Mouse (Mus musculus) cortical plate, adult 2 months (tissue): ENCODE measurements at regions not wholly inside any gene's neighbourhood (a gene's known extent, or its start where the extent isn't known, plus 50 kb on each side); places are given as distances from the start of the nearest gene placed in this dataset.

Source experiments
- CTCF ChIP-seq: fragments of 200-500 bp; IDR thresholded peaks from 2 replicates; pipeline ENCODE4 v1.5.1; 2011; ENCODE audit warnings: mild to moderate bottlenecking, control low read depth, low read length; ENCODE audit not compliant: insufficient read depth; ENCODE audit errors: extremely low read depth
- POLR2A ChIP-seq: fragments of 200-500 bp; IDR thresholded peaks from 2 replicates; pipeline ENCODE4 v1.6.1; 2011; ENCODE audit warnings: mild to moderate bottlenecking, low read length, control low read depth; ENCODE audit not compliant: insufficient read depth; ENCODE audit errors: extremely low read depth

DNA sequence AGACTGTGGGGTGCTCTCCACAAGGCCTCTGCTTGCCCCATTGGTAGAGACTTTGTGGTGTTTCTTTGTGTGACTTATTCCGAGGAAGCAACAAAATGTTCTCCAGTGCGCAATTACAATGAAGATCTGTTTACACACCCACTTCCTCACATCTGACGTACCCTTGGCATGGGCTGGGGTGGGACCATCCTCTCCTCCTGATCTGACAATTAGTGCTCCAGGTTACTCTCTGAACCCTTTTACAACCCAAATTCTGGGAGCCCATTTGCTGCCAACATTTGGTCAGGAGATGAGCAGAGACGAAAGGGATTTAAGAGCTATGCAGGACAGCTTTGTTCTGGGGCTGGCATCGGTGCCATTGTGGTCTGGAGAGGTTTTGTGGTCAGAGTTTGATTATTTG lies 215.9 kb upstream of the Sall1 start:
- no peak for TF ChIP-seq CTCF
- no peak for TF ChIP-seq POLR2A
